ENCODE assay signal across 10 mouse cellular contexts in genomic region chr4:134497986-134498731, GRCm38 (mm10). TPM values are rescaled to one million over a fixed set of nuclear protein-coding genes. Genes with fewer than 3 reads are reported as not detected.
DNase-seq lines count a peak whose midpoint lies in the region; ATAC-seq and TF ChIP-seq lines count a peak whose summit lies in the region.
"Had no signal": no experiment of that assay in that cellular context is flagged by ENCODE, and none has a peak within 500 bp of the region (broad histone marks: within the 10 kb centered on the region; RNA-seq: fewer than 3 reads in every experiment).

No protein-coding gene starts in this region.

- 0 out of 2 replicates have a peak overlapping the region, but pooled peaks have one; percentile 52 for H3K4me3 ChIP-seq in embryonic facial prominence, embryonic 12.5 days
- H3K4me3 ChIP-seq in embryonic facial prominence, embryonic 10.5 days, result no peak overlapping the region
- no peak overlapping the region for H3K4me3 ChIP-seq in lung, postnatal 0 days (ENCODE audit: low read depth, low read length)
- peak overlapping the region; percentile 64 for H3K4me3 ChIP-seq in hindbrain, embryonic 16.5 days (ENCODE audit: low read length)
- H3K4me3 ChIP-seq in neural tube, embryonic 15.5 days (replicated peaks), result peak overlapping the region; percentile 61

- H3K27ac ChIP-seq in embryonic facial prominence, embryonic 12.5 days, result peak overlapping the region; percentile 23; the same call in 1 of the 2 replicates
- H3K27ac ChIP-seq in embryonic facial prominence, embryonic 10.5 days (replicated peaks), result no peak overlapping the region
- H3K27ac ChIP-seq in lung, postnatal 0 days (ENCODE audit: low read length), result 0 out of 2 replicates have a peak overlapping the region, but pooled peaks have one; percentile 85
- peak overlapping the region; percentile 81 for H3K27ac ChIP-seq in hindbrain, embryonic 16.5 days (ENCODE audit: low read depth, low read length)
- peak overlapping the region; percentile 85 for H3K27ac ChIP-seq in neural tube, embryonic 15.5 days (replicated peaks)

- no peaks in the 10 kb centered on the region for H3K9me3 ChIP-seq in embryonic facial prominence, embryonic 12.5 days
- no peaks in the 10 kb centered on the region for H3K9me3 ChIP-seq in embryonic facial prominence, embryonic 10.5 days
- no peaks in the 10 kb centered on the region for H3K9me3 ChIP-seq in lung, postnatal 0 days (ENCODE audit: low read length)
- no peaks in the 10 kb centered on the region for H3K9me3 ChIP-seq in hindbrain, embryonic 16.5 days (ENCODE audit: control insufficient read depth, low read length)
- no peaks in the 10 kb centered on the region for H3K9me3 ChIP-seq in neural tube, embryonic 15.5 days (replicated peaks)

- peaks cover 28% of the 10 kb centered on the region for H3K4me1 ChIP-seq in embryonic facial prominence, embryonic 12.5 days
- peaks cover 27% of the 10 kb centered on the region for H3K4me1 ChIP-seq in embryonic facial prominence, embryonic 10.5 days
- peaks cover 17% of the 10 kb centered on the region; the same call in 1 of the 2 replicates for H3K4me1 ChIP-seq in lung, postnatal 0 days (ENCODE audit: insufficient read depth, low read depth, low read length)
- H3K4me1 ChIP-seq in hindbrain, embryonic 16.5 days (ENCODE audit: control insufficient read depth, insufficient read depth, low read depth, low read length), result peaks cover 18% of the 10 kb centered on the region
- H3K4me1 ChIP-seq in neural tube, embryonic 15.5 days, result peaks cover 33% of the 10 kb centered on the region

- no peak overlapping the region for H3K9ac ChIP-seq in embryonic facial prominence, embryonic 12.5 days
- H3K9ac ChIP-seq in lung, postnatal 0 days (replicated peaks; ENCODE audit: low read depth), result no peak overlapping the region
- H3K9ac ChIP-seq in hindbrain, embryonic 16.5 days (ENCODE audit: low read depth, low read length), result peak overlapping the region; percentile 83
- H3K9ac ChIP-seq in neural tube, embryonic 15.5 days (replicated peaks), result peak overlapping the region; percentile 74; the same call in 1 of the 2 replicates

- DNase-seq in embryonic facial prominence, embryonic 10.5 days (ENCODE audit: low spot score), result no peak
- no peak for DNase-seq in lung, postnatal 0 days (ENCODE audit: low spot score)
- no peak for DNase-seq in lung, adult 18-20 months
- DNase-seq in thymus, postnatal 25 days, result no peak
- DNase-seq in embryo, embryonic 11 days, result no peak
- DNase-seq: cerebellum, adult 8-10 months; thymus, postnatal 14 days had no signal

- 72% methylated on average over 12 of the region's 12 CpGs for WGBS in embryonic facial prominence, embryonic 12.5 days
- WGBS in embryonic facial prominence, embryonic 10.5 days, result 79% methylated on average over 12 of the region's 12 CpGs
- WGBS in lung, postnatal 0 days, result 62% methylated on average over 12 of the region's 12 CpGs
- 54% methylated on average over 12 of the region's 12 CpGs for WGBS in hindbrain, embryonic 16.5 days
- WGBS in neural tube, embryonic 15.5 days, result 59% methylated on average over 12 of the region's 12 CpGs

- no peak overlapping the region for H3K4me2 ChIP-seq in embryonic facial prominence, embryonic 12.5 days (replicated peaks)
- peak overlapping the region; percentile 94 for H3K4me2 ChIP-seq in lung, postnatal 0 days (replicated peaks; ENCODE audit: low read depth, low read length)
- peak overlapping the region; percentile 80 for H3K4me2 ChIP-seq in hindbrain, embryonic 16.5 days (ENCODE audit: low read length)
- H3K4me2 ChIP-seq in neural tube, embryonic 15.5 days, result peak overlapping the region; percentile 97

- no peak for TF ChIP-seq CTCF in lung, postnatal 0 days (IDR thresholded peaks at IDR 0.05)

- no peaks in the 10 kb centered on the region for H3K27me3 ChIP-seq in embryonic facial prominence, embryonic 12.5 days
- H3K27me3 ChIP-seq in embryonic facial prominence, embryonic 10.5 days (replicated peaks; ENCODE audit: low read depth, poor library complexity, severe bottlenecking), result peaks cover 27% of the 10 kb centered on the region
- no peaks in the 10 kb centered on the region for H3K27me3 ChIP-seq in lung, postnatal 0 days (replicated peaks; ENCODE audit: insufficient read depth, low read length)
- H3K27me3 ChIP-seq in hindbrain, embryonic 16.5 days (replicated peaks; ENCODE audit: control insufficient read depth, insufficient read depth, low read length), result no peaks in the 10 kb centered on the region
- H3K27me3 ChIP-seq in neural tube, embryonic 15.5 days (replicated peaks), result no peaks in the 10 kb centered on the region

- TF ChIP-seq EP300 in lung, postnatal 0 days (IDR thresholded peaks at IDR 0.05), result no peak

- no peak for ATAC-seq in embryonic facial prominence, embryonic 12.5 days (ENCODE audit: insufficient number of reproducible peaks, insufficient read depth, low FRiP score, low TSS enrichment)
- ATAC-seq in lung, postnatal 0 days, result no peak
- peak; percentile 65 for ATAC-seq in hindbrain, embryonic 16.5 days
- peak; percentile 13; the same call in 1 of the 2 replicates for ATAC-seq in neural tube, embryonic 15.5 days (ENCODE audit: low FRiP score)

- no peaks in the 10 kb centered on the region for H3K36me3 ChIP-seq in embryonic facial prominence, embryonic 12.5 days
- no peaks in the 10 kb centered on the region for H3K36me3 ChIP-seq in embryonic facial prominence, embryonic 10.5 days (replicated peaks)
- no peaks in the 10 kb centered on the region for H3K36me3 ChIP-seq in lung, postnatal 0 days (ENCODE audit: insufficient read depth, low read length)
- no peaks in the 10 kb centered on the region for H3K36me3 ChIP-seq in hindbrain, embryonic 16.5 days (ENCODE audit: control insufficient read depth, insufficient read depth, low read length)
- no peaks in the 10 kb centered on the region for H3K36me3 ChIP-seq in neural tube, embryonic 15.5 days

RNA-seq across cellular contexts. Expression of gene Paqr7, which starts 1.7 kb away (rescaled TPM):
- polyA plus RNA-seq in embryonic facial prominence, embryonic 12.5 days (2016; fragmentation: Nextera tagmentation; extraction: Ambion mirVana), result 3.3 and 3.4 TPM in 2 replicates
- 1.2 and 2.1 TPM in 2 replicates for polyA plus RNA-seq in embryonic facial prominence, embryonic 10.5 days (2016; fragmentation: Nextera tagmentation; extraction: Ambion mirVana)
- polyA plus RNA-seq in lung, postnatal 0 days (2015; fragmentation: Nextera tagmentation; extraction: Ambion mirVana), result 27.5 and 33.0 TPM in 2 replicates
- 40.5 and 46.7 TPM in 2 replicates for polyA plus RNA-seq in hindbrain, embryonic 16.5 days (2015; fragmentation: Nextera tagmentation; extraction: Ambion mirVana)
- polyA plus RNA-seq in neural tube, embryonic 15.5 days (2015; fragmentation: Nextera tagmentation; extraction: Ambion mirVana), result 30.5 and 35.2 TPM in 2 replicates

RNA-seq across cellular contexts. Expression of gene Aunip, which starts 12.6 kb away (rescaled TPM):
- polyA plus RNA-seq in embryonic facial prominence, embryonic 12.5 days (2016; fragmentation: Nextera tagmentation; extraction: Ambion mirVana), result 11.6 and 13.1 TPM in 2 replicates
- 28.2 and 28.6 TPM in 2 replicates for polyA plus RNA-seq in embryonic facial prominence, embryonic 10.5 days (2016; fragmentation: Nextera tagmentation; extraction: Ambion mirVana)
- polyA plus RNA-seq in lung, postnatal 0 days (2015; fragmentation: Nextera tagmentation; extraction: Ambion mirVana), result 0.84 and 1.6 TPM in 2 replicates
- 2.4 and 2.9 TPM in 2 replicates for polyA plus RNA-seq in hindbrain, embryonic 16.5 days (2015; fragmentation: Nextera tagmentation; extraction: Ambion mirVana)
- 1.8 and 5.4 TPM in 2 replicates for polyA plus RNA-seq in neural tube, embryonic 15.5 days (2015; fragmentation: Nextera tagmentation; extraction: Ambion mirVana)

RNA-seq across cellular contexts. Expression of gene Stmn1, which starts 30.0 kb away (rescaled TPM):
- 2,563 and 2,644 TPM in 2 replicates for polyA plus RNA-seq in embryonic facial prominence, embryonic 12.5 days (2016; fragmentation: Nextera tagmentation; extraction: Ambion mirVana)
- 2,394 and 2,556 TPM in 2 replicates for polyA plus RNA-seq in embryonic facial prominence, embryonic 10.5 days (2016; fragmentation: Nextera tagmentation; extraction: Ambion mirVana)
- 260 and 357 TPM in 2 replicates for polyA plus RNA-seq in lung, postnatal 0 days (2015; fragmentation: Nextera tagmentation; extraction: Ambion mirVana)
- polyA plus RNA-seq in hindbrain, embryonic 16.5 days (2015; fragmentation: Nextera tagmentation; extraction: Ambion mirVana), result 5,655 and 5,657 TPM in 2 replicates
- polyA plus RNA-seq in neural tube, embryonic 15.5 days (2015; fragmentation: Nextera tagmentation; extraction: Ambion mirVana), result 4,048 and 4,915 TPM in 2 replicates

RNA-seq across cellular contexts. Expression of gene Mtfr1l, which starts 37.0 kb away (rescaled TPM):
- polyA plus RNA-seq in embryonic facial prominence, embryonic 12.5 days (2016; fragmentation: Nextera tagmentation; extraction: Ambion mirVana), result 135 and 139 TPM in 2 replicates
- polyA plus RNA-seq in embryonic facial prominence, embryonic 10.5 days (2016; fragmentation: Nextera tagmentation; extraction: Ambion mirVana), result 107 and 114 TPM in 2 replicates
- polyA plus RNA-seq in lung, postnatal 0 days (2015; fragmentation: Nextera tagmentation; extraction: Ambion mirVana), result 169 and 188 TPM in 2 replicates
- 176 and 182 TPM in 2 replicates for polyA plus RNA-seq in hindbrain, embryonic 16.5 days (2015; fragmentation: Nextera tagmentation; extraction: Ambion mirVana)
- polyA plus RNA-seq in neural tube, embryonic 15.5 days (2015; fragmentation: Nextera tagmentation; extraction: Ambion mirVana), result 166 and 177 TPM in 2 replicates

RNA-seq across cellular contexts. Expression of gene Selenon, which starts 53.8 kb away (rescaled TPM):
- 27.3 and 49.1 TPM in 2 replicates for polyA plus RNA-seq in embryonic facial prominence, embryonic 12.5 days (2016; fragmentation: Nextera tagmentation; extraction: Ambion mirVana)
- 9.5 and 9.7 TPM in 2 replicates for polyA plus RNA-seq in embryonic facial prominence, embryonic 10.5 days (2016; fragmentation: Nextera tagmentation; extraction: Ambion mirVana)
- polyA plus RNA-seq in lung, postnatal 0 days (2015; fragmentation: Nextera tagmentation; extraction: Ambion mirVana), result 13.6 and 17.7 TPM in 2 replicates
- 6.7 and 7.0 TPM in 2 replicates for polyA plus RNA-seq in hindbrain, embryonic 16.5 days (2015; fragmentation: Nextera tagmentation; extraction: Ambion mirVana)
- polyA plus RNA-seq in neural tube, embryonic 15.5 days (2015; fragmentation: Nextera tagmentation; extraction: Ambion mirVana), result 8.4 and 19.4 TPM in 2 replicates

Comparison
In these comparisons a context has a peak if more than half of its experiments do, and no peak if none do; other contexts are left out.
1. H3K4me3 ChIP-seq: peak in embryonic facial prominence, embryonic 12.5 days (single experiment), hindbrain, embryonic 16.5 days (single experiment) and neural tube, embryonic 15.5 days (single experiment); none in embryonic facial prominence, embryonic 10.5 days (single experiment) and lung, postnatal 0 days (single experiment).
2. ATAC-seq: peak in hindbrain, embryonic 16.5 days (single experiment) and neural tube, embryonic 15.5 days (single experiment); none in embryonic facial prominence, embryonic 12.5 days (single experiment) and lung, postnatal 0 days (single experiment).
3. H3K9ac ChIP-seq: peak in hindbrain, embryonic 16.5 days (single experiment) and neural tube, embryonic 15.5 days (single experiment); none in embryonic facial prominence, embryonic 12.5 days (single experiment) and lung, postnatal 0 days (single experiment).